Mouse (Mus musculus) ovary, postnatal 10 days (tissue): ENCODE results near the gene Olfr103.

Experiments used
- DNase-seq: peaks from one replicate; pipeline ENCODE4 v3.0.0; 2022; ENCODE audit warnings: low spot score

Gene Olfr103

GRCm38 (mm10) chr17:37339598-37339997, at the start of gene Olfr103:
Gene Olfr103, minus strand, starts transcription at chr17:37339698.
- no peak for DNase-seq

GRCm38 (mm10) chr17:37378733-37379132, 39.2 kb upstream of the Olfr103 start, which contains the start of gene Olfr105-ps:
Gene Olfr105-ps, plus strand, starts transcription at chr17:37379033.
- no peak for DNase-seq

- no peak for DNase-seq
Measured at GRCm38 (mm10) chr17:37359282-37359681, 19.8 kb upstream of the Olfr103 start, which contains the start of gene Olfr104-ps. Gene Olfr104-ps, plus strand, starts transcription at chr17:37359582.

- no peak for DNase-seq
Measured at GRCm38 (mm10) chr17:37316954-37317353, 22.5 kb downstream of the Olfr103 start, which contains the start of gene Olfr102. Gene Olfr102, minus strand, starts transcription at chr17:37317054.

- no peak for DNase-seq
Measured at GRCm38 (mm10) chr17:37310146-37310699, 29.3 kb downstream of the Olfr103 start.

- no peak for DNase-seq
Measured at GRCm38 (mm10) chr17:37308483-37308882, 31.0 kb downstream of the Olfr103 start.

- no peak for DNase-seq
Measured at GRCm38 (mm10) chr17:37304213-37304612, 35.3 kb downstream of the Olfr103 start, which contains the start of gene Olfr101. Gene Olfr101, minus strand, starts transcription at chr17:37304313.
